Mouse (Mus musculus): ENCODE data around the gene Aox1.

GRCm38 (mm10) chr1:58137891-58138290 lies 108.2 kb downstream of the Aox1 start:
- TF ChIP-seq EP300 (optimal IDR thresholded peaks at IDR 0.05) = no peak
- no peak for TF ChIP-seq CTCF (IDR thresholded peaks at IDR 0.05; ENCODE audit: low read depth)

Data from stomach, postnatal 0 days (tissue).